Mouse (Mus musculus) myocyte (in vitro differentiated cells): ENCODE data around the gene Tle6.
A peak's percentile ranks its signal among the peaks of the same experiment; 100 is the strongest.

Experiments used
- CEBPB ChIP-seq: IDR thresholded peaks from 2 replicates; pipeline ENCODE4 v1.6.1; 2011; ENCODE audit warnings: mild to moderate bottlenecking, moderate library complexity; ENCODE audit not compliant: poor library complexity, insufficient read depth, severe bottlenecking
- E2F4 ChIP-seq: IDR thresholded peaks from one replicate; pipeline ENCODE4 v1.6.1; 2011; ENCODE audit warnings: mild to moderate bottlenecking, control low read depth, moderate library complexity; ENCODE audit not compliant: insufficient read depth
- MAX ChIP-seq: IDR thresholded peaks from one replicate; pipeline ENCODE4 v1.6.1; 2011; ENCODE audit warnings: low read depth, mild to moderate bottlenecking, control low read depth
- POLR2A ChIP-seq: IDR thresholded peaks from one replicate; pipeline ENCODE4 v1.6.1; 2011; ENCODE audit warnings: low read depth, mild to moderate bottlenecking, control low read depth, moderate library complexity; ENCODE audit not compliant: insufficient read length

GRCm38 (mm10) chr10:81544296-81545160 lies 56.3 kb downstream of the Tle6 start:
- no peak for TF ChIP-seq CEBPB
- TF ChIP-seq MAX: no peak
- no peak for TF ChIP-seq E2F4
- TF ChIP-seq POLR2A: peak; percentile 77
